Mouse (Mus musculus) intestine, embryonic 14.5 days (tissue): ENCODE measurements around the gene Castor1. TPM values are rescaled to one million over a fixed set of nuclear protein-coding genes. Genes with fewer than 3 reads are reported as not detected.

Experiments
- ATAC-seq: fragments of 200-750 bp; cut with Nextera tagmentation; replicated peaks from 2 replicates; pipeline ENCODE4 v1.8.0; 2017; ENCODE audit warnings: low read depth, moderate number of reproducible peaks, moderate TSS enrichment, moderate library complexity; ENCODE audit not compliant: low FRiP score, low TSS enrichment
- DNase-seq: peaks from one replicate; pipeline ENCODE4 v3.0.0-alpha.2; 2018; ENCODE audit warnings: low spot score
- H3K27ac ChIP-seq: fragments of 300-500 bp; sonication (generic); 2 replicates; pipeline ENCODE4 v1.5.1; 2014; ENCODE audit warnings: low read depth, mild to moderate bottlenecking, control low read depth
- H3K27me3 ChIP-seq: fragments of 300-500 bp; sonication (generic); replicated peaks from 2 replicates; pipeline ENCODE4 v1.6.1; 2014; ENCODE audit warnings: low read length, control low read depth; ENCODE audit not compliant: control insufficient read depth, insufficient read depth
- H3K36me3 ChIP-seq: fragments of 300-500 bp; sonication (generic); 2 replicates; pipeline ENCODE4 v1.6.1; 2014; ENCODE audit warnings: low read length, control low read depth; ENCODE audit not compliant: control insufficient read depth, insufficient read depth
- H3K4me1 ChIP-seq: fragments of 300-500 bp; sonication (generic); replicated peaks from 2 replicates; pipeline ENCODE4 v1.6.1; 2014; ENCODE audit warnings: low read length, control low read depth, mixed read lengths; ENCODE audit not compliant: control insufficient read depth, insufficient read depth
- H3K4me2 ChIP-seq: fragments of 300-500 bp; sonication (generic); 2 replicates; pipeline ENCODE4 v1.6.1; 2014; ENCODE audit warnings: low read length
- H3K4me3 ChIP-seq: fragments of 300-500 bp; sonication (generic); 2 replicates; pipeline ENCODE4 v1.5.1; 2014; ENCODE audit warnings: low read depth, low read length, control low read depth, mixed read lengths
- H3K9ac ChIP-seq: fragments of 300-500 bp; sonication (generic); 2 replicates; pipeline ENCODE4 v1.6.1; 2014; ENCODE audit warnings: mild to moderate bottlenecking, low read length
- H3K9me3 ChIP-seq: fragments of 300-500 bp; sonication (generic); 2 replicates; pipeline ENCODE4 v1.6.1; 2016; ENCODE audit warnings: low read length, control low read depth; ENCODE audit not compliant: control insufficient read depth
- WGBS: fragments of 180-500 bp; shearing (Covaris S2); extraction: QIAGEN DNeasy Blood & Tissue Kit; methylation state at CpG from one replicate; pipeline ENCODE4 v1.1.7; 2014; 5-methylcytosine and 5-hydroxymethylcytosine counted together
- polyA plus RNA-seq: library from polyadenylated mRNA; unstranded; fragments of >200 nt; fragmentation: Nextera tagmentation; extraction: Ambion mirVana; gene quantifications from 2 replicates; pipeline ENCODE4 v1.2.1, GENCODE M21; 2014

Castor1 gene
- polyA plus RNA-seq, 1 experiment from 2014 or later: 2.0 TPM

DNA sequence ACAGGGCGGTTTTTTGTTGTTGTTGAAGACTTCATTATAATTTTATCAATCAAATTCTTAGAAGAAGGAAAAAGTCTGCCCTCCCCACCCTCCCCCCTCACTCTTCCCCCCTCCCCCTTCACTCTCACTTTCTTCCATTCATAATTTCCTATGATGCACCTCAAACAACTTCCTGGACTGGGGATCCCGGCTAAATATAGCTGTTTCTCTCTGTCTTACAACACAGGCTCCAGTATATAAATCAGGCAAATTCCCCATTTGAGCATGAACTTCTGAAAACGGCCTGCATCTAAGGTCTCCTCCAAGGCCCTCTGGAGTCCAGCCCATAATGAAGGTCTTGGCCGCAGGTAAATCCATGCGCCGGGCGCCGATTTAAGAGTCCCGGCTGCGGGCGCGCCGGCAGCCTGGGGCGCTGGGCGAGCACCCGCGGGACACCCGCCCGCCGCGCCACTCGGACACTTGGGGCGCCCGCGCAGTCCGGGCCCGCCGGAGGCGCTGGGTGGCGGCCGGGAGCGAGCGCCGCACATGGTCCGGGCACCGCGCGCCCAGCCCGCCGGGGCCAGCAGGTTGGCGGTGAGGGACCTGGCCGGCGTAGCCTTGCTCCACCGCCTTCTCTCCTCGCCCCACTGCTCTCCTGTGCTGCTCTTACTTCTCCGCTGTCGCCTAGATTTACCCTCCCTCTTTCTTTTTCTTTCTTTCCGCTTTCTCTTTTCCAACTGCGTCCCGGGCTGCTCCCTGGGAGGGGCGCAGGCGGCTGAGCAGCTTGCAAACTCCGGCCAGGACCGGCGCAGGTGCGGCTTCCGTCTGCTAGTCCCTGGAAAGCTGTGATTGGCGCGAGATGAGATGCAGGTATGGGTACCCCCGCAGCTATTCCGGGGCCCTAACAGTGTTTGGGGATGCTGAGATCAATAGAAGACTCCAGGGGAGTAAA, 48.5 kb downstream of the Castor1 start:
- Histone ChIP-seq H3K4me3 (peak overlapping the region; percentile 54), H3K9ac (peak overlapping the region; percentile 45), H3K4me2 (peak overlapping the region; percentile 88), H3K27ac (no peak overlapping the region), H3K36me3 (no peaks in the 10 kb centered on the region), H3K4me1 (peaks cover 29% of the 10 kb centered on the region), H3K27me3 (peaks cover 45% of the 10 kb centered on the region), H3K9me3 (no peaks in the 10 kb centered on the region)
- peak; percentile 53 for ATAC-seq
- under 1% methylated on average over 55 of the region's 61 CpGs for WGBS
- peak; percentile 82 for DNase-seq

- no peak for DNase-seq
- Histone ChIP-seq H3K27ac (no peak overlapping the region), H3K4me2 (peak overlapping the region; percentile 88), H3K9ac (no peak overlapping the region; the same call in 1 of the 2 replicates), H3K4me3 (peak overlapping the region; percentile 54), H3K27me3 (peaks cover 45% of the 10 kb centered on the region), H3K9me3 (no peaks in the 10 kb centered on the region), H3K4me1 (peaks cover 23% of the 10 kb centered on the region), H3K36me3 (no peaks in the 10 kb centered on the region)
- ATAC-seq: no peak
- 7% methylated on average over 12 of the region's 13 CpGs for WGBS
These were observed 49.2 kb downstream of the Castor1 start for GRCm38 (mm10) chr11:4267202-4267578.

GRCm38 (mm10) chr11:4268500-4268899, 50.5 kb downstream of the Castor1 start:
- H3K27me3 ChIP-seq: peaks cover 45% of the 10 kb centered on the region
- no peak overlapping the region for H3K4me2 ChIP-seq
- 87% methylated on average over 6 of the region's 6 CpGs for WGBS
- no peak for ATAC-seq
- H3K27ac ChIP-seq: no peak overlapping the region
- no peaks in the 10 kb centered on the region for H3K36me3 ChIP-seq
- peaks cover 11% of the 10 kb centered on the region; the same call in 1 of the 2 replicates for H3K4me1 ChIP-seq
- no peak overlapping the region for H3K4me3 ChIP-seq
- DNase-seq: no peak
- no peak overlapping the region for H3K9ac ChIP-seq
- H3K9me3 ChIP-seq: no peaks in the 10 kb centered on the region

DNA sequence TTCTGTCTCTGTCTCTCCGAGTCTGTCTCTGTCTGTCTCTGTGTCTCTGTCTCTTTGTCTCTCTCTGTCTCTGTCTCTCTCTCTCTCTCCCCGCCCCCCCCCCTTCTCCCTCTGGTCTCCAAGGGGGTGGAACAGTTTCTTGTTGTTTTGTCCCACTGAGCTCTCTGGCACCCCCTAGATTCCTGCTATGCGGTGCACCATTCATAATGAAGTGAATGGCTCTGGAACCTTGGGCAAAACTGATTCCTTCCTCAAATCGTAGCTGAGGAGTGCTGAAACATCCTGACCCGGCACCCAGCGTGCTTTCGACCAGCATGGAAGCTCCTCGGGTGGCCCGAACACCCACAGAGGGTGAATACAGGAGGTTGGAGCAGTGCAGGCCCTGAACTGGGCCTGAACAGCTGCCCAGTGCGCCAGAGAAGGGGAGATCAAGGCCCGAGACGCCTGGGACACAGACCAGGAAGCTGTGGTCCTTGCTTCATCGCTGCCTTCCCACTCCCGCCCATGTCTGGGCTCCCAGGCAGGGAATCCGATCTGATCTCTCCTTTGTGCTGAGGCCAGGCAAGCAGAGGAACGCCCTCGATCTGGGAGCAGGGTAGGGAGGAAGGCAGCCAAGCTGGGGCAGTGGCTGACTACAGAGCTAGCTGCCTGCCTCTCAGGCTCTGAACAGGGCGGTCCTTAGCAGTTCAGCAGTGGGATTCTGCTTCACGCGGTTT, 52.9 kb downstream of the Castor1 start:
- ATAC-seq: 0 out of 2 replicates have a peak, but pooled peaks have one; percentile 25
- 33% methylated on average over 20 of the region's 20 CpGs for WGBS
- DNase-seq: no peak
- Histone ChIP-seq H3K4me2 (no peak overlapping the region), H3K4me3 (no peak overlapping the region), H3K9me3 (no peaks in the 10 kb centered on the region), H3K27me3 (peaks cover 32% of the 10 kb centered on the region), H3K9ac (no peak overlapping the region), H3K36me3 (no peaks in the 10 kb centered on the region), H3K27ac (no peak overlapping the region), H3K4me1 (no peaks in the 10 kb centered on the region; the same call in 1 of the 2 replicates)

- WGBS: 68% methylated on average over 11 of the region's 11 CpGs
- Histone ChIP-seq H3K9me3 (no peaks in the 10 kb centered on the region), H3K36me3 (no peaks in the 10 kb centered on the region), H3K4me3 (no peak overlapping the region), H3K4me1 (peaks cover 4% of the 10 kb centered on the region), H3K9ac (no peak overlapping the region), H3K27ac (no peak overlapping the region), H3K4me2 (no peak overlapping the region), H3K27me3 (peaks cover 25% of the 10 kb centered on the region)
- ATAC-seq: no peak
- DNase-seq: no peak
These were observed 53.5 kb downstream of the Castor1 start for GRCm38 (mm10) chr11:4271544-4271943.

Other genes with a start within 250 kb of the Castor1 start
- gene 4930556J24Rik, start 241.4 kb upstream of the Castor1 start, polyA plus RNA-seq: 0.15 TPM in 1 of 2 replicates, not detected in the other
- gene Gal3st1, start 234.6 kb upstream of the Castor1 start, polyA plus RNA-seq: 14.7 and 17.4 TPM in 2 replicates
- gene Sec14l4, start 186.8 kb upstream of the Castor1 start, polyA plus RNA-seq: 0.05 and 0.38 TPM in 2 replicates
- not detected in 2 replicates for gene Sec14l3, start 153.4 kb upstream of the Castor1 start, polyA plus RNA-seq
- 22.5 and 25.2 TPM in 2 replicates for gene Mtfp1, start 122.8 kb upstream of the Castor1 start, polyA plus RNA-seq
- 0.84 and 1.1 TPM in 2 replicates for gene Sec14l2, start 94.8 kb upstream of the Castor1 start, polyA plus RNA-seq
- gene Rnf215, start 83.0 kb upstream of the Castor1 start, polyA plus RNA-seq: 24.9 and 27.7 TPM in 2 replicates
- gene Ccdc157, start 57.9 kb upstream of the Castor1 start, polyA plus RNA-seq: 3.0 and 4.7 TPM in 2 replicates
- 59.5 and 61.3 TPM in 2 replicates for gene Sf3a1, start 57.9 kb upstream of the Castor1 start, polyA plus RNA-seq
- 18.1 and 20.1 TPM in 2 replicates for gene Tbc1d10a, start 31.4 kb upstream of the Castor1 start, polyA plus RNA-seq
- not detected in 2 replicates for gene Osm, start 18.2 kb downstream of the Castor1 start, polyA plus RNA-seq
- 0.05 and 0.11 TPM in 2 replicates for gene Lif, start 39.3 kb downstream of the Castor1 start, polyA plus RNA-seq
- 0.17 and 0.34 TPM in 2 replicates for gene Hormad2, start 222.9 kb downstream of the Castor1 start, polyA plus RNA-seq